Mouse (Mus musculus): ENCODE results near the gene Terb1.

The Terb1 gene

GRCm38 (mm10) chr8:104509061-104510006 is at the start of gene Terb1:
Terb1 (minus strand) TSS chr8:104509910.
- DNase-seq = peak; percentile 48

GRCm38 (mm10) chr8:104557226-104557625 is 47.5 kb upstream of the Terb1 start:
- DNase-seq = no peak

- DNase-seq = no peak
Observed at GRCm38 (mm10) chr8:104555191-104555590, 45.5 kb upstream of the Terb1 start.

GRCm38 (mm10) chr8:104543440-104544045 is 33.8 kb upstream of the Terb1 start:
- DNase-seq = no peak

GRCm38 (mm10) chr8:104542160-104542559 is 32.5 kb upstream of the Terb1 start:
- DNase-seq = peak; percentile 86

GRCm38 (mm10) chr8:104541515-104541880 is 31.8 kb upstream of the Terb1 start:
- no peak for DNase-seq

- peak; percentile 74 for DNase-seq
Observed at GRCm38 (mm10) chr8:104540710-104541514, 31.2 kb upstream of the Terb1 start.

- DNase-seq = no peak
Observed at GRCm38 (mm10) chr8:104540238-104540637, 30.5 kb upstream of the Terb1 start.

- peak; percentile 52 for DNase-seq
Observed at GRCm38 (mm10) chr8:104539566-104539965, 29.9 kb upstream of the Terb1 start.

- DNase-seq = no peak
Observed at GRCm38 (mm10) chr8:104538896-104539295, 29.2 kb upstream of the Terb1 start.

- no peak for DNase-seq
Observed at GRCm38 (mm10) chr8:104536028-104536427, 26.3 kb upstream of the Terb1 start.

GRCm38 (mm10) chr8:104535378-104535777 is 25.7 kb upstream of the Terb1 start:
- no peak for DNase-seq

- no peak for DNase-seq
Observed at GRCm38 (mm10) chr8:104534779-104535141, 25.1 kb upstream of the Terb1 start.

GRCm38 (mm10) chr8:104533971-104534778 is 24.5 kb upstream of the Terb1 start, which contains the start of the genes Nae1 and Car7:
Nae1 (minus strand) TSS chr8:104534637.
Car7 (plus strand) TSS chr8:104534689.
- peak; percentile 94 for DNase-seq

- no peak for DNase-seq
Observed at GRCm38 (mm10) chr8:104533551-104533950, 23.8 kb upstream of the Terb1 start.

- no peak for DNase-seq
Observed at GRCm38 (mm10) chr8:104529671-104530070, 20.0 kb upstream of the Terb1 start.

- no peak for DNase-seq
Observed at GRCm38 (mm10) chr8:104517872-104518271, 8.2 kb upstream of the Terb1 start.

GRCm38 (mm10) chr8:104510134-104510533 is 424 bp upstream of the Terb1 start:
- no peak for DNase-seq

- no peak for DNase-seq
Observed at GRCm38 (mm10) chr8:104479091-104479490, 30.6 kb downstream of the Terb1 start.

- DNase-seq = no peak
Observed at GRCm38 (mm10) chr8:104472465-104472864, 37.2 kb downstream of the Terb1 start.

- DNase-seq = no peak
Observed at GRCm38 (mm10) chr8:104467463-104467862, 42.2 kb downstream of the Terb1 start.

GRCm38 (mm10) chr8:104452177-104452576 is 57.5 kb downstream of the Terb1 start:
- no peak for DNase-seq
